ENCODE assay signal across 8 mouse cellular contexts in genomic region chr13:45390962-45391853, GRCm38 (mm10). TPM values are rescaled to one million over a fixed set of nuclear protein-coding genes. Genes with fewer than 3 reads are reported as not detected.
A peak's percentile ranks its signal among the peaks of the same experiment; 100 is the strongest.
DNase-seq lines count a peak whose midpoint lies in the region; ATAC-seq and TF ChIP-seq lines count a peak whose summit lies in the region.

No protein-coding gene starts in this region.

- H3K9ac ChIP-seq in lung, embryonic 14.5 days = peak overlapping the region; percentile 71

- H3K4me1 ChIP-seq in bone marrow, adult 2 months (ENCODE audit: control insufficient read depth, insufficient read depth, low read length) = peaks cover 2% of the 10 kb centered on the region; the same call in 1 of the 2 replicates
- H3K4me1 ChIP-seq in lung, embryonic 14.5 days (ENCODE audit: insufficient read depth) = peaks cover 16% of the 10 kb centered on the region

- WGBS in bone marrow, adult 2 months = 1% methylated on average over 19 of the region's 19 CpGs
- WGBS in lung, embryonic 14.5 days = 10% methylated on average over 19 of the region's 19 CpGs

- H3K27ac ChIP-seq in bone marrow, adult 2 months (ENCODE audit: control insufficient read depth, insufficient read depth, low read depth, low read length, poor library complexity) = peak overlapping the region; percentile 41
- peak overlapping the region; percentile 84 for H3K27ac ChIP-seq in lung, embryonic 14.5 days (ENCODE audit: low read depth)

- intact Hi-C loops in left cerebral cortex, postnatal 10 days (cut with DNase I) = loop anchor here (5.0 kb wide), 2 partner anchors 76 to 104 kb away; no protein-coding TSS in a partner anchor

- H3K4me2 ChIP-seq in lung, embryonic 14.5 days = peak overlapping the region; percentile 99

- H3K4me3 ChIP-seq in bone marrow, adult 2 months (replicated peaks; ENCODE audit: control insufficient read depth, low read depth, low read length) = peak overlapping the region; percentile 60
- peak overlapping the region; percentile 73 for H3K4me3 ChIP-seq in lung, embryonic 14.5 days (ENCODE audit: low read depth, low read length)

- no peaks in the 10 kb centered on the region for H3K9me3 ChIP-seq in lung, embryonic 14.5 days (ENCODE audit: low read depth, low read length)

- DNase-seq in CD8-positive naive resting alpha-beta T cell, adult 2 months (ENCODE audit: low read depth in 2 of 2, low spot score in 2 of 2) = peak; percentile 52 to 73
- DNase-seq in kidney, adult 11 months = peak; percentile 64
- DNase-seq in lung, embryonic 14.5 days = peak; percentile 86
- DNase-seq in retina, embryonic 14.5 days (ENCODE audit: low spot score) = peak; percentile 56
- no peak for DNase-seq in left cerebral cortex, postnatal 10 days (ENCODE audit: extremely low spot score in 1 of 2, low spot score in 2 of 2)
- no peak for DNase-seq in left cerebral cortex, adult 18-20 months (ENCODE audit: low spot score in 2 of 2)

- TF ChIP-seq POLR2A in bone marrow, adult 2 months (IDR thresholded peaks at IDR 0.05; ENCODE audit: borderline replicate concordance, control insufficient read depth, low read depth, low read length) = no peak

- ATAC-seq in granulocyte monocyte progenitor cell, adult 5-6 weeks (replicated peaks; ENCODE audit: poor library complexity, severe bottlenecking) = peak; percentile 61
- ATAC-seq in lung, embryonic 14.5 days (ENCODE audit: insufficient read depth) = 0 out of 2 replicates have a peak, but pooled peaks have one; percentile 45

- no peaks in the 10 kb centered on the region for H3K27me3 ChIP-seq in lung, embryonic 14.5 days (ENCODE audit: insufficient read depth, low read length)

- TF ChIP-seq CTCF in bone marrow, adult 2 months (IDR thresholded peaks at IDR 0.05; ENCODE audit: control insufficient read depth, insufficient read depth, low read length) = no peak
- TF ChIP-seq CTCF in lung, embryonic 14.5 days (IDR thresholded peaks at IDR 0.05; ENCODE audit: low read depth) = no peak

- no peaks in the 10 kb centered on the region for H3K36me3 ChIP-seq in lung, embryonic 14.5 days (ENCODE audit: insufficient read depth)

RNA-seq across cellular contexts. Expression of gene Mylip, which starts 1.7 kb away (rescaled TPM):
- polyA plus RNA-seq in bone marrow, adult 2 months (2011; ENCODE audit: insufficient read depth, insufficient read length, low replicate concordance, missing spikeins) = 19.3 and 20.0 TPM in 2 replicates
- total RNA-seq in granulocyte monocyte progenitor cell, adult 5-6 weeks (2014; fragmentation: Nextera tagmentation) = 13.6 and 13.7 TPM in 2 replicates
- total RNA-seq in granulocyte monocyte progenitor cell, adult 5-6 weeks (2017) = 10.3 and 11.7 TPM in 2 replicates
- polyA plus RNA-seq in lung, embryonic 14.5 days (2014; fragmentation: Nextera tagmentation; extraction: Ambion mirVana) = 3.8 and 3.9 TPM in 2 replicates
- 10 to 100 TPM; 29.1 to 32.8 TPM for total RNA-seq in left cerebral cortex, postnatal 10 days (2021)
- 10 to 100 TPM; 12.9 to 14.2 TPM for total RNA-seq in left cerebral cortex, adult 18-20 months (2021)

Comparison
In these comparisons a context has a peak if more than half of its experiments do, and no peak if none do; other contexts are left out.
1. DNase-seq: peak in CD8-positive naive resting alpha-beta T cell, adult 2 months (2 of 2), kidney, adult 11 months (single experiment), lung, embryonic 14.5 days (single experiment) and retina, embryonic 14.5 days (single experiment); none in left cerebral cortex, postnatal 10 days (0 of 2) and left cerebral cortex, adult 18-20 months (0 of 2).